Mouse (Mus musculus): ENCODE results near the gene Pdk2.

Pdk2 gene

DNA sequence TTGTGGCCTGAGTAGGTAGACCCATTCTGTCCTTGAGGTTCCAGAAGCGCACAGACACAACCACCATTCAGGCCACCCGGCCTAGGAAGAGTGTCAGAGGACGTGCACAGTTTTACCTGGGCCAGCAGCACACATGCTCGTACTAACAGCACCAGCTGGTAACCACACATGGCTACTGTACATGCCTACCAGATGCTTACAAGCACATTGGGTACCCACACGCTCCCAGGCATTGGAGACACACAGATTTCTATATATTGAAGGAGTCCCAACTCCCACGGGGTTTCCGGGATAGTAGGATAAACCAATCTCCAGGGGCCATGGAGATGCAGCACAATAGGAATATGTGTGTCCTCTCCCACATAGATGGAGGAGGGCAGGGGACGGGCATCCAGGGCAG is 38.4 kb downstream of the Pdk2 start:
- no peak for DNase-seq (ENCODE audit: low spot score)

DNA sequence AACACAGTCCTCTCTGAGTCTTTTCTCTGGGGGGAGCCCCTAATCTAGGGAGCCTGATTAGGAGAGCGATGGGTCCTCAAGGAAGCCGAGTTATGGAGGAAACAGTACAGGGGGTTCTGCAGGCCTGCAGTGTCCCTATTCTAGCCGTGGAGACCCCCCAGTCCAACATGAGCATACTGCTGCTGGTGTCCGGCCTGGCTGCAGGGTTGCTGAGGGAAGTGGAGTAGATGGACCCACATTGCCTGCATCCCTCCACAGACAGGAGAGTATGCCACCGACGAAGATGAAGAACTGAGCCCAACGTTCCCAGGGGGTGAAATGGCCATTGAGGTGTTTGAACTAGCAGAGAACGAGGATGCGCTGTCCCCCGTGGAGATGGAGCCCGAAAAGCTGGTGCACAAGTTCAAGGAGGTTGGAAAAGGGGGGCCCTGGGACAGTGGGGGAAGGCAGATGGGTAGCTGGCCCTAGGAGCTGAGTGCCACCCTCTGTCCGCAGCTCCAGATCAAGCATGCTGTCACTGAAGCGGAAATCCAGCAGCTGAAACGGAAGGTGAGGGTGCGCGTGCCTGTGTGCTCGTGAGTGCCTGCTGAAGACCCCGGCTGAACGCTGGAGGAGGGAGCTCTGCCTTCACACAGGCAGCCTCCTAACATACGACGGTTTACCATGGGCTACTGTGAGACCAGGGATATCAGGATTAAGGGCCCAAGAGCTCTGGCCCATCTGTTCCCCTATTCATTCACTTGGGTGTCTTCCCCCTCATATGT is 39.4 kb downstream of the Pdk2 start:
- DNase-seq (ENCODE audit: low spot score): no peak

GRCm38 (mm10) chr11:95001058-95001457 is 40.1 kb downstream of the Pdk2 start:
- DNase-seq (ENCODE audit: low spot score): no peak

GRCm38 (mm10) chr11:95000548-95000947 is 40.6 kb downstream of the Pdk2 start:
- DNase-seq (ENCODE audit: low spot score): no peak

- DNase-seq (ENCODE audit: low spot score): no peak
Measured at GRCm38 (mm10) chr11:95000128-95000527, 41.0 kb downstream of the Pdk2 start.

- no peak for DNase-seq (ENCODE audit: low spot score)
Measured at GRCm38 (mm10) chr11:94998041-94998531, 43.1 kb downstream of the Pdk2 start.

GRCm38 (mm10) chr11:94997596-94997995 is 43.6 kb downstream of the Pdk2 start:
- no peak for DNase-seq (ENCODE audit: low spot score)

DNA sequence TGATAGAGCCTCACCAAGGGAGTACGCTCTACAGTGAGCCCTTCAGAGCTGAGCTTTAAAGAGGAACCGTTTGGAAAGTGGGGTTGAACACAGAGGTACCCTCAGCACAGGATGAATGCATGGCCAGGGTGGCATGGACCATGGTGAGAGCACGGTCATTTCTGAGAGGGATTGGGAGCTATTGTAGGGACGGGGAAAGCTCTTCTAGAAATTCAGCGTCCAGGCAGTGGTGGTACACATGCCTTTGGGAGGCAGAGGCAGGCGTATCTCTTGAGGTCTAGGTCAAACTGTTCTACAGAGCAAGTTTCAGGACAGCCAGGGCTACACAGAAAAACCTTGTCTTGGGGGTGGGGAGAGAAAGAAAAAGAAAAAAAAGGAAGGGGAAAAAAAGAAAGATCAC is 44.2 kb downstream of the Pdk2 start:
- DNase-seq (ENCODE audit: low spot score): no peak

- no peak for DNase-seq (ENCODE audit: low spot score)
Measured at GRCm38 (mm10) chr11:94996101-94996500, 45.1 kb downstream of the Pdk2 start.

- DNase-seq (ENCODE audit: low spot score): no peak
Measured at GRCm38 (mm10) chr11:94994947-94995772, 46.0 kb downstream of the Pdk2 start.

DNA sequence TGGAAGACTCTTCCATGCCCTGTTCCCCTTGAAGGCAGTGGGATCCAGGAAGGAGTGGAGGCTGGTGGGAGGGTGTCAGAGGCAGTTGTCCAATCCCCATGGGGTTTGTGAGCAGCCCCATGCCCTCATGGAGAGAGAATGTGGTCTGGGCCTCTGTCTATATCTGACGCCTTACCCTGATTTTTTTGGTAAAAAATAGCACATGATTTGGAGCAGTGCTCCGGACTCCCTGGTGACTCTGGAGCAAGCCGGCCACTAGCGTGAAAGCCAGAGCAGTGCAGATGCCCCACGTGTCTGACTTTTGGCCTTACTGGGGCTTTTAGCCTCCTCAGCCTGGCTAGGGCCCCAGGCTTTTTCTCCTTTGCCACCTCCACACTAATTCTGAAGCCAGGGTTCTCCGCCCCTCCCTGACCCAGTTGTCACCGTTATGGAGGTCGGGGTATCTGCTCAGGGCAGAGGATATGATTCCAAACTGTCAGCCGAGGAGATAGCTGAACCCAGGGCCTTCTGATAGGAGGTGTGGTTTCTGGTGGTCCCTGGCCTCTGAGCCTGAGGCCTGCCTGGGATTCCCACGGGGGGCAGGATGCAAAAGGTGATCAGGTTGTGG is 46.8 kb downstream of the Pdk2 start:
- DNase-seq (ENCODE audit: low spot score): no peak

GRCm38 (mm10) chr11:94992754-94993606 is 48.2 kb downstream of the Pdk2 start:
- no peak for DNase-seq (ENCODE audit: low spot score)

- no peak for DNase-seq (ENCODE audit: low spot score)
Measured at GRCm38 (mm10) chr11:94992480-94992753, 48.7 kb downstream of the Pdk2 start.

- DNase-seq (ENCODE audit: low spot score): no peak
Measured at GRCm38 (mm10) chr11:94991641-94992479, 49.3 kb downstream of the Pdk2 start.

DNA sequence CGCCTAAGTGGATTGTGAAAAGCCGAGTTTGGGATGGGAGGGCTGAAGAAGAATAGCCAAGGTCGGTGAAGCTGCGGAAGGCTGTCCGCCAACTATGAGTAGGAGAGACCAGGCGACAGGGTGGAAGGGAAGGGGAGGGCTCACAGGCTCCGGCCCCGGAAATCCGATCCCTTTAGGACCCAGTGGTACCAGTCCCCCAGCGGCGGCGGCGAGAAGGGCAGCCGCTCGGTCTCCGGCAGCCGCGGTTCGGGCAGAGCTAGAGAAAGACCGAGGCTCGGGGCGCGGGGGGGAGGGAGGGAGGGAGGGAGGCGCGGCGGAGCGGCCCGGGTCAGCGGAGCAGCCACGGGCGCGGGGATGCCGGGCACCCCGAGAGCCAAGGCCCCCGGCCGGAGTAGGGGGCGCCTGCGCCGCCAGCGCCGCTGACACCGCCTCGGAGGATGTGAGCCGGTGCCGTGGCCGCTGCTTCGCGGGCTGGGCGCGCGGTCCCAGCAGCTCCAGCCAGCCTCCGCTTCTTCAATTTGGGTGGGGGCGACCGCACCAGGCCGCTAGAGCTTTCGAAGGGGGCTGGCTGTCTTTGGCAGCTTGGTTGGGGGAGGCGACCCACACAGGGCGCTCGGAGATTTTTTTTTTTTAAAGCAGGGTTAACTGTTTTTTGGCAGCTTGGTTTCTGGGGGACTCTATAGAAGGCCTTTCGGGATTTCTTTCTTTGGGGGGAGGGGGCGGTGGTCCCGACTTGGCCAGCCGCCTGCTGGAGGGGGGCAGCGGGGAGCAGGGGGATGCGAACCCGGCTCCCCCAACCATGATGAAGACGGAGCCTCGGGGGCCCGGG is 50.2 kb downstream of the Pdk2 start, which contains the start of gene Ppp1r9b:
Gene Ppp1r9b (plus strand): TSS at position 287 of the 829 bp plus-strand sequence.
- DNase-seq (ENCODE audit: low spot score): peak; percentile 79

DNA sequence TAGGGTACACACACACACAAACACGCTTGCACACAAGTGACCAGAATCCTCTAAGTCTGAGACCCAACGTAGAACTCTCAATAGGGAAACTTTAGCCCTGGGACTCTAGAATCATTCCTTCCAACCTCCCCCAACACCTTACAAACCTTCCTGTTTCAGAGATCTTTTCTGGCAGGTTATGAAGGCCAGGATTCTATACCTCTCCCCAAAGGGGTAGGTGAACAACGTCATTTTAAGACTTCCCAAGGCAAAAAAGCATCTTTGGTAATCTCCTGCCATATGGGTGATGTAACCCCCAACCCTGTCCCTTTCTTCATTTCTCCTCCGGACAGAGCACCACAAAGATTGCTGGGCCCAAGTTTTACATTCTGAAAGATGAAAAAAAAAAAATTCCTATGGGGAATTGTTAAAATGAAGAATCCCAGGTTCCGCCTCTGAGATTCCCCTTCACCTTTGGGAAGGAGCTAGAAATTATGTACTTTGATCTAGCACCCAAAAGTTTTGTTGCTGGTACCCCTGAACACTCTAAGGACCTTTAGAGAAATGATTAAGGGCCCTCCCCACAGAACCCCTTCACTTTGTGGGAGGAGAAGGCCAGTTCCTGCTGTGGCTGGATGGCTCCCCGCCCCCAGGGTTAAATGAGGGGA is 50.9 kb downstream of the Pdk2 start:
- DNase-seq (ENCODE audit: low spot score): no peak

DNA sequence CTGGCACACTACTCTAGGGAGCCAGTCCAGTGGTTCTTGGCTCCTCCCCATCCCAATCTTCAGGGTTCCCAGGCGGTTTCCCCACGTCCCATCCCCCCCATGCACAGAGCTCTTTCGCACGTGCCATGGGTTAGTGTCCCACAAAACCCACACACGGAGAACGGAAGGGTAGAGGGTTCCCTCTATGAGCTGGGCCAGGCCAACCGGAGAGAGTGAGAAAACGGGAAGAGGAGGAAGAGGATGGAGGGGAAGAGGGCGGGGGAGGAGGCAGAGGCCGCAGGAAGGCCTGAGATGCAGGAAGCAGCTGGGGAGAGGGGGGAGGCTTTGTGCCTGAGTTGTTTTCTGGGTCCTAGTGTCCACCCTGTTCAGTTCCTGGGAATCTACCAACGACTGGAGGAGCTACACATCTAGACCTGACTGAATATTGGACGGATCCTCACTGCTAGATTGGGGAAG is 51.6 kb downstream of the Pdk2 start:
- DNase-seq (ENCODE audit: low spot score): peak; percentile 67

GRCm38 (mm10) chr11:94988780-94989561 is 52.2 kb downstream of the Pdk2 start:
- no peak for DNase-seq (ENCODE audit: low spot score)

- no peak for DNase-seq (ENCODE audit: low spot score)
Measured at GRCm38 (mm10) chr11:94987851-94988250, 53.3 kb downstream of the Pdk2 start.

Measured in ovary, postnatal 10 days (tissue).